Mouse (Mus musculus) embryo, embryonic 11.5 days (tissue): Measurements from ENCODE around the gene Gpr157.

Experiments
- DNase-seq: peaks from one replicate; pipeline ENCODE4 v3.0.0-alpha.2; 2012; ENCODE audit warnings: low read depth, low spot score

Gpr157 gene

DNA sequence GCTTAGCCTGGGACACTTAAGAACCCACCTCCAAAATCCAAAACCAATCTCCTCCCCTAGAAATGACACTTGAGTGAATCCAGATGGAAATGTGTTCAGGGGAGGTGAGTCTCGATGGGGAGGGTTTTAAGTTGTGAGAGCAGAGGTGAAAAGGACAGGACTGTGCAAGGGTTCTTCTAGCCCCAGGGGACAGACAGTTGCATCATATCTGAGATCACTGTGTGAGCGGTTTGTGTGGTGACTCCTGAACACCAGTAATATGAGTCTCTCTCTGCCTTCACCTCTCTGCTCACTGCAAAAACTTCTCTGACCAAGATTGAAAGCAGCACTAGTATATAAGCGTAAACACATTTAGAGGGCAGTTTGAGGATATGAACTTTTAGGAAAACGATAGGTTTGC, 59.1 kb downstream of the Gpr157 start:
- DNase-seq: no peak

DNA sequence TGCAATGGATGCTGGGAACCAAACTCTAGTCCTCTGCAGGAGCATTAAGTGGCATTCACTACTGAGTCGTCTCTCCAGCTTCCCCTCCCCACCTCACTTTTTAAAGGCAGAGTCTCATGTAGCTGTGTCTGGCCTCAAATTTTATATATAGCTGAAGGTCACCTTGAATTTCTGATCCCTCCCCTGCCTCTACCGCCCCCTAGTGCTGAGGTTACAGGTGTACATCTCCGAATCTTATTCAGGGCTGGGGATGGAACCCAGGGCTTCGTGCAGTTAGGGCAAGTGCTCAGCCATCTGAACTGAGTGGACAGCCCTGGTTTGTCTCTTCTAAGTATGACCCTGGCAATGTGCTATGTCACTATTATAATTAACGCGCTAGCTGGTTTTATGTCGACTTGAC, 63.9 kb downstream of the Gpr157 start:
- no peak for DNase-seq

DNA sequence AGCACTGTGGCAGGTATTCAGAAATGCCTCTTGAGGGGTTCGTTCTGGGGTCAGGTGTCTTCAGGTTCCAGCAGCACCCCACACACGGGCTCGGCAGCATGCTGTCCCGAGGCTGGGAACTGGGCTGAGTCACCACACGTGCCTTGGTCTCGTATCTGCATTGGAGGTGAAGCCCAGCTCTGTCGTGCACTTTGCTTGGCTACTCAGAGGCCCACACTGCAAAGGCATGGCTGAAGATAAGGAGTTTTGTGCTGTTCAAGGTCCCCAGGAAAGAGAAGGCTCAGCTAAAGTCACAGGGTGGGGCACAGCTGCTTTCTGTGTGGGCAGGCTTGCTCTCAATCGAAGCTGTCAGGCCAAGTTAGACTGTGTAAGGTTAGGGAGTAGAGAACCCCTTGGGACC, 65.3 kb downstream of the Gpr157 start:
- DNase-seq: no peak

DNA sequence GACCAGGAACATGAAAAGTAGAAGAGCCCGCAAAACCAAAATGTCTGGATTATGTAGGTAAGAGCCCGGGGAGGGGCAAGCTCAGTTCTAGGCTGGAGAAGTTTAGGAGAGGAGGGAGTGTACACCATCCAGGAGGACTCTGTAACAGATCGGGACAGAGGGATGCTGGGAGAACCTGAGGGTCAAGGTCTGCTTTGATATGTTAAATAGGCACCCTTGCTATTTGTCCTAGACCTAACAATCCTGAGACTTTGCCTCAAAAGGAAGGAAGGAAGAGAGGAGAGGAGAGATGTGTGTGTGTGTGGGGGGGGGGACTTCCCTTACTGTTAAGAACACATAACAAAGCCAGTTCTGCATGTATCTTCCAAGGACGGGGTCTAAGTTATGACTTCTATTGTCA, 68.1 kb downstream of the Gpr157 start:
- DNase-seq: no peak
